Mouse (Mus musculus): ENCODE measurements around the gene Ttc39a. TPM values are rescaled to one million over a fixed set of nuclear protein-coding genes. Genes with fewer than 3 reads are reported as not detected.
A peak's percentile ranks its signal among the peaks of the same experiment; 100 is the strongest.
"Not testable (repeated sequence)": the region's sequence is repeated elsewhere in the genome, so short reads cannot be mapped to it uniquely, and the experiment has no call there.

Ttc39a gene
- polyA plus RNA-seq, 1 experiment: 0.70 TPM

GRCm38 (mm10) chr4:109393902-109394301 is 12.5 kb upstream of the Ttc39a start:
- Histone ChIP-seq H3K36me3 (ENCODE audit: control insufficient read depth, insufficient read depth) (peaks cover 2% of the 10 kb centered on the region), H3K4me2 (ENCODE audit: low read depth) (no peak overlapping the region), H3K4me3 (no peak overlapping the region), H3ac (ENCODE audit: control insufficient read depth, insufficient read length) (no peak overlapping the region), H3K79me2 (ENCODE audit: control insufficient read depth, insufficient read depth) (no peaks in the 10 kb centered on the region), H3K27me3 (ENCODE audit: control insufficient read depth, insufficient read depth, insufficient read length) (no peaks in the 10 kb centered on the region)
- TF ChIP-seq MAX (IDR thresholded peaks at IDR 0.05; ENCODE audit: low read depth) (no peak), POLR2AphosphoS2 (IDR thresholded peaks at IDR 0.05; ENCODE audit: insufficient read length, low read depth) (peak; percentile 37), SRF (IDR thresholded peaks at IDR 0.05; ENCODE audit: control insufficient read depth, insufficient read length, low read depth) (no peak), MYOD1 (IDR thresholded peaks at IDR 0.05; ENCODE audit: control insufficient read depth in 1 of 3, insufficient read length in 2 of 3, low read depth in 2 of 3) (peak in 1 of 3 experiments; percentile 42), MYOG (IDR thresholded peaks at IDR 0.05; ENCODE audit: control insufficient read depth in 1 of 3, insufficient read depth in 1 of 3, insufficient read length in 2 of 3, low read depth in 2 of 3) (peak in 2 of 3 experiments; percentile 12 to 46), E2F4 (IDR thresholded peaks at IDR 0.05; ENCODE audit: insufficient read depth) (no peak)

GRCm38 (mm10) chr4:109394314-109395074 is 11.9 kb upstream of the Ttc39a start:
- no peaks in the 10 kb centered on the region for H3K36me3 ChIP-seq (ENCODE audit: control insufficient read depth, insufficient read depth)
- H3ac ChIP-seq (ENCODE audit: control insufficient read depth, insufficient read length): no peak overlapping the region
- TF ChIP-seq TCF3 (IDR thresholded peaks at IDR 0.05; ENCODE audit: insufficient read length, low read depth): no peak
- TF ChIP-seq USF1 (IDR thresholded peaks at IDR 0.05; ENCODE audit: low read depth): no peak
- no peak for TF ChIP-seq MYOG (IDR thresholded peaks at IDR 0.05; ENCODE audit: control insufficient read depth in 1 of 3, insufficient read depth in 1 of 3, insufficient read length in 2 of 3, low read depth in 2 of 3)
- no peak for TF ChIP-seq E2F4 (IDR thresholded peaks at IDR 0.05; ENCODE audit: insufficient read depth)
- TF ChIP-seq CEBPB (IDR thresholded peaks at IDR 0.05; ENCODE audit: insufficient read depth, poor library complexity, severe bottlenecking): no peak
- no peak for TF ChIP-seq POLR2A (IDR thresholded peaks at IDR 0.05; ENCODE audit: insufficient read length, low read depth)
- no peak for TF ChIP-seq MAX (IDR thresholded peaks at IDR 0.05; ENCODE audit: low read depth)
- no peak overlapping the region for H3K4me2 ChIP-seq (ENCODE audit: low read depth)
- H3K4me3 ChIP-seq: no peak overlapping the region
- H3K27me3 ChIP-seq (ENCODE audit: control insufficient read depth, insufficient read depth, insufficient read length): no peaks in the 10 kb centered on the region
- H3K79me2 ChIP-seq (ENCODE audit: control insufficient read depth, insufficient read depth): no peaks in the 10 kb centered on the region

- H3K4me3 ChIP-seq: no peak overlapping the region
- no peaks in the 10 kb centered on the region for H3K36me3 ChIP-seq (ENCODE audit: control insufficient read depth, insufficient read depth)
- H3K79me2 ChIP-seq (ENCODE audit: control insufficient read depth, insufficient read depth): no peaks in the 10 kb centered on the region
- H3ac ChIP-seq (ENCODE audit: control insufficient read depth, insufficient read length): no peak overlapping the region
- TF ChIP-seq TCF3 (IDR thresholded peaks at IDR 0.05; ENCODE audit: insufficient read length, low read depth) (no peak), MYOD1 (IDR thresholded peaks at IDR 0.05; ENCODE audit: control insufficient read depth in 1 of 3, insufficient read length in 2 of 3, low read depth in 2 of 3) (no peak), USF1 (IDR thresholded peaks at IDR 0.05; ENCODE audit: low read depth) (no peak), SRF (IDR thresholded peaks at IDR 0.05; ENCODE audit: control insufficient read depth, insufficient read length, low read depth) (no peak), TCF12 (IDR thresholded peaks at IDR 0.05; ENCODE audit: insufficient read depth, poor library complexity, severe bottlenecking) (no peak), MYOG (IDR thresholded peaks at IDR 0.05; ENCODE audit: control insufficient read depth in 1 of 3, insufficient read depth in 1 of 3, insufficient read length in 2 of 3, low read depth in 2 of 3) (no peak), REST (IDR thresholded peaks at IDR 0.05; ENCODE audit: insufficient read depth, insufficient read length) (no peak), POLR2AphosphoS2 (IDR thresholded peaks at IDR 0.05; ENCODE audit: insufficient read length, low read depth) (no peak), POLR2A (IDR thresholded peaks at IDR 0.05; ENCODE audit: insufficient read length, low read depth) (no peak), E2F4 (IDR thresholded peaks at IDR 0.05; ENCODE audit: insufficient read depth) (no peak), CEBPB (IDR thresholded peaks at IDR 0.05; ENCODE audit: insufficient read depth, poor library complexity, severe bottlenecking) (no peak), MAX (IDR thresholded peaks at IDR 0.05; ENCODE audit: low read depth) (no peak)
- no peak overlapping the region for H3K4me2 ChIP-seq (ENCODE audit: low read depth)
- no peaks in the 10 kb centered on the region for H3K27me3 ChIP-seq (ENCODE audit: control insufficient read depth, insufficient read depth, insufficient read length)
These were observed 6.0 kb upstream of the Ttc39a start for GRCm38 (mm10) chr4:109400366-109400980.

- Histone ChIP-seq H3K4me2 (ENCODE audit: low read depth) (no peak overlapping the region), H3K36me3 (ENCODE audit: control insufficient read depth, insufficient read depth) (no peaks in the 10 kb centered on the region), H3ac (ENCODE audit: control insufficient read depth, insufficient read length) (no peak overlapping the region), H3K4me3 (no peak overlapping the region), H3K79me2 (ENCODE audit: control insufficient read depth, insufficient read depth) (no peaks in the 10 kb centered on the region), H3K27me3 (ENCODE audit: control insufficient read depth, insufficient read depth, insufficient read length) (no peaks in the 10 kb centered on the region)
- TF ChIP-seq POLR2AphosphoS2 (IDR thresholded peaks at IDR 0.05; ENCODE audit: insufficient read length, low read depth) (no peak), CEBPB (IDR thresholded peaks at IDR 0.05; ENCODE audit: insufficient read depth, poor library complexity, severe bottlenecking) (no peak), REST (IDR thresholded peaks at IDR 0.05; ENCODE audit: insufficient read depth, insufficient read length) (no peak), MYOG (IDR thresholded peaks at IDR 0.05; ENCODE audit: control insufficient read depth in 1 of 3, insufficient read depth in 1 of 3, insufficient read length in 2 of 3, low read depth in 2 of 3) (no peak), TCF12 (IDR thresholded peaks at IDR 0.05; ENCODE audit: insufficient read depth, poor library complexity, severe bottlenecking) (no peak), SRF (IDR thresholded peaks at IDR 0.05; ENCODE audit: control insufficient read depth, insufficient read length, low read depth) (no peak), MAX (IDR thresholded peaks at IDR 0.05; ENCODE audit: low read depth) (no peak), USF1 (IDR thresholded peaks at IDR 0.05; ENCODE audit: low read depth) (no peak), TCF3 (IDR thresholded peaks at IDR 0.05; ENCODE audit: insufficient read length, low read depth) (no peak)
These were observed 5.2 kb upstream of the Ttc39a start for GRCm38 (mm10) chr4:109401176-109401689.

- H3ac ChIP-seq (ENCODE audit: control insufficient read depth, insufficient read length); H3K27me3 ChIP-seq (ENCODE audit: control insufficient read depth, insufficient read depth, insufficient read length); H3K79me2 ChIP-seq (ENCODE audit: control insufficient read depth, insufficient read depth); H3K4me3 ChIP-seq; H3K36me3 ChIP-seq (ENCODE audit: control insufficient read depth, insufficient read depth); H3K4me2 ChIP-seq (ENCODE audit: low read depth): not testable (repeated sequence)
These were observed 1.5 kb upstream of the Ttc39a start for GRCm38 (mm10) chr4:109404908-109405307.
